Mouse (Mus musculus): ENCODE data around the gene Tbc1d2.
A peak's percentile ranks its signal among the peaks of the same experiment; 100 is the strongest.

Gene Tbc1d2

DNA sequence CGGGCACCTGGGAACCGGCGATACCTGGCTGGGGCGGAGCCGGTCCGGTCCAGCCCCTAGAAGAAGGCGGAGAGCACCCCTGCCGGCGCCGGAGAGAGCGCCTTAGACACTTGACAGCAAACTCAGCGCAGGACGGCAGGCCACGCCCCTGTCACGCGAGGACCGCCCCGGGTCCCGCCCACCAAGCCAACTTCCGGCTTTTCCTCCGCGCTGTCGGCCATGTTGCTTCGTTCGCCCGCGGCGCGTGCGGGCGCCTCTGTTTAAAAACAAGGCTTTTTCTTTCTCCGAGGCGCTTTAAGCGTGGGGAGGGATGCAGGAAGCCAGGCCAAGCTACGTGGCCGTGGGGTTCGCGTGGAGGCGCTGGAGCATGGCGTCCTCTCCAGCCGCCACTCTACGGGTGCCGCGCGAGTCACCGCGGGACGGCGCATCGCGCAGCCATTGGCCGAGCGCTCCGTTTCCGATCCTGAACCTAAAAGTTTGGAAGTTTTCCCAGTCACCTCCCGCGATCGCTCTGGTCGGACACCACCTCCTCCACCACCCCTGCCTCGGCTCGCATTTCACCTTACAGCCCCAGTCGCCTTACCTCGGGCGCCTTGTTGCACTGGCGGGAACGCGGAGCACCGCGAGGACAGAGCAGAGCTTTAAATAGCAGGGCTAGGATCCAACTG, at the start of gene Tbc1d2:
TSS of gene Tbc1d2 (minus strand) at position 124 of the 668 bp plus-strand sequence.
- DNase-seq (ENCODE audit: low read depth, low spot score) = peak; percentile 98

GRCm38 (mm10) chr4:46696467-46696866, 46.5 kb upstream of the Tbc1d2 start:
- no peak for DNase-seq (ENCODE audit: low read depth, low spot score)

- no peak for DNase-seq (ENCODE audit: low read depth, low spot score)
Observed at GRCm38 (mm10) chr4:46690565-46690964, 40.6 kb upstream of the Tbc1d2 start.

DNA sequence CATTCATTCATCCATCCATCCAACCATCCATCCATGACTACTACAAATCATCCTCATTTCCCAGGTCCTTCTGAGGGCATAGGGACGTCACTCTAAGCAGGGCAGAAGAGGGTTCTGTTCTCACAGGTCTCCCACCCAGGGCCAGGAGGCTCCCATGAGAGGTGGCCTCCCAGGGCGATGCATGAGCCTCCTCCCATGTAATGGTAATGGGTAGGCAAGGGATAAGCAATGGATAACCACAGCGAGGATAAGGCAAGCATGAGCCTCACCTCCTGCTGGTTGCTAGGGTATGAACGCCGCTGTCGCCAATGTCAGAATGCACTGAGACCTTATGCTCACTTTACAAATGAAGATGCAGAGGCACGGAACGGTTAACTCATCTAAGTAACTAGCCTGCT, 40.0 kb upstream of the Tbc1d2 start:
- no peak for DNase-seq (ENCODE audit: low read depth, low spot score)

DNA sequence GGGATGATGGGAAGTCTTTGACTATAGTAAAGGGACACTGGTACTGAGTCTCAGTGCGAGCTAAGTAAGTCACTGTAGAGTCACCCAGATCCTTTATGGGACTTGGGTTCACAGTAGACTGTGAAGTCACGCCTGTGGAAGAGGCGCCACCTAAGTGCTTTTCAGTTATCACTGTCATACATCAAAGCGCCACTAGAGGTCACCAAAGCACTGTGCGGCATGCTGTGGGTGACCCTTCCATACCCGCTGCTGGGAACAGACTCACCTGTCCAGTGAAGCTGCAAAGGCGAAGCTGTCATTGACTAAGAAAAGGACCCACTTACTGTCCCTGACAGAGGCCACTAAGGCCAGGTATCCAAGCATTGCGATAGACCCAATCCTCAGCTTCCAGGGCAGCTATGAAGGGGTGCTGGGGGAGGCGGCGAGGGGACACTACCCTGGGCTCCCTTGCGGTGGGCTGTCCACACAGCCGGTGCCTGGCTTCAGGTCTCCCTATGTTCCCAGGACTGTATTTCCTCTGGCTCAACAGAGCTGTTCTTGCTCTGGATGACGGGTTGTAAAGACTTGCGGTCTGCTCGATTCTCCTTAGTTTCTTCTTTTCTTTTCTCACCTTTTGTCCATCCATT, 39.5 kb upstream of the Tbc1d2 start:
- DNase-seq (ENCODE audit: low read depth, low spot score) = peak; percentile 83

DNA sequence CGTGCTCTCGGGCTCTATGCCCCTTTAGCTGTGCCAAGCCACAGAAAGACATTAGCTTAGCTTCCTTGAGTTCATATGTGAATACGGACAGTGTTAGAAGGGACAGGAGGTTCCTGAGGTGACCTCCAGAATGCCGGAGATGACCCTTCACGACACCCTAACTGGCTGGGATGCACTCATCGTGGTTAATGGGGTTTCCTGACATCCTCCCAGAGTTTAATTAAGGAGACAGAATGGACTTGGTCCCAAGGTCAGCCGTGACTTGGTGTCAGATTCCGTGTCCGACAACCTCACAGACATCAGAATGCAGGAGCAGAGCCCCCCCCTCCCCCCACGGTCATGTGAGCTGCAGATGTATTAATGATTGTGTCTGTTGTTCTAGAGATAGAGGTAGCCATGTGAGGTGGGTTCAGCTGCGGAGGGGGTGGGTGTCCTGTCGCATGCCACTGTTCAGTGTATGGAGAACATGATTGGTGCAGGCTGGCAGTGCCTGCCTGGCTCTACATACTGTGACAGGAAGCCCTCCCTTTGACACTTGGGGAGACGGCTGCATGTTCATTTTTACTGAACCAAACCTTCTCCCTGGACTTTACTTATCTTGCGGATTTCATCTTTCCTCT, 38.3 kb upstream of the Tbc1d2 start:
- DNase-seq (ENCODE audit: low read depth, low spot score) = no peak

DNA sequence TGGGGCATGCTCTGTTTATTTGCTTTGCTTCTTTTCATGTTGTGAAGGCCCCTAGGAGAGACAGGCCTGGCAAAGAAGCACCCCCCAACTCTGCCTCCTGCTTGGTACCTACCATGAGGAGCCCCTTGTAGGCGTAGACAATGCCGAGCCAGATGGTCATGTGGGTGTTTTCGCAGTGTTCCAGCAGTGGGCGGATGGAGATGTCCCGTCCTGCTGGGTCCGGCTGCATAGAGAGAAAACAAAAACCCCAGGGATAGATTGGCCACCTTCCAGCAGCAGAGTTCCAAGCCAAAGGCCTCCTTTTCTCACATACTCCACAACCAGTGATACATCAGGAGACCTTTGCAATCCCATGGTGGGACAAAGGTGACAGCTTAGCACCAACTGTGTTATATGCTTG, 34.2 kb upstream of the Tbc1d2 start:
- no peak for DNase-seq (ENCODE audit: low read depth, low spot score)

GRCm38 (mm10) chr4:46676646-46677045, 26.6 kb upstream of the Tbc1d2 start:
- DNase-seq (ENCODE audit: low read depth, low spot score) = no peak

GRCm38 (mm10) chr4:46675992-46676391, 26.0 kb upstream of the Tbc1d2 start:
- no peak for DNase-seq (ENCODE audit: low read depth, low spot score)

DNA sequence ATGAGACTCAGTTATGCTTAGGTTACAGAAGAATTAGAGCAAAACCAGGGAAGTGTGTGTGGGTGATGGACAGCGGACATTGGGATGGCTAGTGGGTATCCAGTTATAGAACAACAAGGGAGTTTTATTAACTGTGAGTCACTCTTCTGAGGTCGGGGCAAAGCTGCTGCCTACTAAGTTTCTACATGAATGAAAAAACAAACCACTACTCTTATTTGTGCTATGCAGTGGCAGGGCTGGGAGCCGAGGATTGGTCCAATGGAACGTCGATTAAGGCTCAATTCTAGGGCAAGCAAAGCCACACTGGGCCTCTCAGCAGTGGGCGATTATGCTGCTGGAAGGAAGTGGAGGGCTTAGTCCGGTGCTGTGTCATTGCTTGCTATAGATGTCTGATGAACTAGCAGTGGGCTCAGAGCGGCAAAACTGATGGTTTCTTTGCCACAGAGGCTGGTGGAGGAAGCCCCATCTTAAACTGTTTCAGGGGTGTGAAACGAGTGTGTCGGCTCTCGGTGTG, 25.3 kb upstream of the Tbc1d2 start:
- no peak for DNase-seq (ENCODE audit: low read depth, low spot score)

GRCm38 (mm10) chr4:46668620-46669019, 18.6 kb upstream of the Tbc1d2 start:
- no peak for DNase-seq (ENCODE audit: low read depth, low spot score)

DNA sequence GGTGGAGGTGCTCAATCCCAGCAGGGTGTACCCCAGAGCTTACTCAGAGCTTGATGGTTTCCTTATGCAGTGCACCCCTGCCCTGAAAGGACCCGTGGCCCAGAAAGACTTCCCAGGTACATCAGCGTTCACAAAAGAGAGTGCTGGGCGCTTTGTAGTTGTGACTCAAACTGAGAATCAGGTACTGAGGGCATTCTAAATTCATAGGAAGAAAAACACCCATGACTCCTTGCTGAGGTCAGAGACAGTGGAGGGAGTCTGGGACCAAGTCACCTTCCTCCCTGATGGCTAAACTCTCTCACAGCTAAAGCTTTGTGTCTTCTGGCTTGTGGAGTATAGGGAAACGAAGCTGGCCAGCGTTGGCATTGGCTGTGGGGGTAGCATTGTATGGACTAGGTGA, 16.4 kb upstream of the Tbc1d2 start:
- no peak for DNase-seq (ENCODE audit: low read depth, low spot score)

- peak; percentile 60 for DNase-seq (ENCODE audit: low read depth, low spot score)
Observed at GRCm38 (mm10) chr4:46665371-46665774, 15.4 kb upstream of the Tbc1d2 start.

DNA sequence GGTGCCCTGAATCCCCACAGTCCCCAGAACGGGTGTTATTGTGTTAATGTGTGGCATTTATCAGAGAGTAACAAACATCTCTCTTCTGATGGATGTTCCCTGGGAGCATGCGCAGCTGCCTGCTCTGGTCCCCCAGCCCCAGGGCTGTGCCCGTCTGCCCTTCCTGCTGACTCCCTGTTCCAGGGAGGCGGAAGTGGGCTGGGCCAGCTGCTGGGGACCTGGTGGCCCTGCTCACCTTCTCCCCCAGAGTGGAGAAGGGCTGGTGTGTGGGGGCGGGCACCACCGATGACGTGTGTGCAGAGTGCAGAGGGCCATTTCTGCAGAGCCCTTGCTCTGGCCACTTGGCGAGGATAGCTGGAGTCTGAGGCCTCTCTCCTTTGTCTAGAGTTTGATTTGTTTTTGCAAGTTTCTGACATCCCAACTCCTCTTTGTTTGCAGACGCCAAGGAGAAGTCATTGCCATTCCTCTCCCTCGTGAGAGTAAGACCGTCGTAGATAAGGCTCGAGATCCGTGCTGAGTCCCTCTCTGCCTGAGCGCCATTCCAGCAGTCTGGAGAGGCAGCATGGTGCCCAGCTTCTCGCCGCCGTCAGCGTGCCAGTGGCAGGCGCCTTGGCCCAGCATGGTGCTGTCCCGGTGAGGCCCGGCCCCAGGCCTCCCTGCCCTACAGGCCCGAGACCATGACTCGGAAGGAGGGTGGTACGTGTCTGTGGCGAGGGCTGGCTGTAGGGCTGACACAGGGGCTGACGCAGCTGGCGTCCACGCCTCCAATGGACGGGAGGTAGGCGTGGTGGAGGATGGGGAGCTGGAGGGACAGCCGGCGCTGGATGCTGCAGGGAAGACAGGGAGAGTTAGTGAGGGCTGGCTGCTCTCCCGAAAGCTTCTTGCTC, 14.4 kb upstream of the Tbc1d2 start:
- peak; percentile 20 for DNase-seq (ENCODE audit: low read depth, low spot score)

- no peak for DNase-seq (ENCODE audit: low read depth, low spot score)
Observed at GRCm38 (mm10) chr4:46661433-46661832, 11.4 kb upstream of the Tbc1d2 start.

DNA sequence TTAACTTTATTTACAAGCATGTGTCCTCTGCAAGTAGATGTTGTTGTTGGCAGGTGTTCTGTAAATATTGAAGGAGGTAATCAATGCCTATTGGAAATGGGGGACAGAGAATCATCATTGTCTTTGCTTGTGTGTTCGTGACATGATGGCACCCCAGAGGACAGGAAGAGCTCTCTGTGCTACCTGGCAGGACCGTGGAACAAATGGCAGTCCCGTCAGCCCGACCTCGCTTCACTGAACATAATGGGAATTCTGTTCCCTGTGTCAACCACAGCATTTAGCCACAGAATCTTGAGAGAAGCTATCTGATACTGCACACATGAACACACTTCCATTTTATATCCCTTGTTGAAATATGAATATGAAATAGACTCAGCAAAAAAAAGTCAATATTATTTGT, 8.9 kb upstream of the Tbc1d2 start:
- DNase-seq (ENCODE audit: low read depth, low spot score) = no peak

DNA sequence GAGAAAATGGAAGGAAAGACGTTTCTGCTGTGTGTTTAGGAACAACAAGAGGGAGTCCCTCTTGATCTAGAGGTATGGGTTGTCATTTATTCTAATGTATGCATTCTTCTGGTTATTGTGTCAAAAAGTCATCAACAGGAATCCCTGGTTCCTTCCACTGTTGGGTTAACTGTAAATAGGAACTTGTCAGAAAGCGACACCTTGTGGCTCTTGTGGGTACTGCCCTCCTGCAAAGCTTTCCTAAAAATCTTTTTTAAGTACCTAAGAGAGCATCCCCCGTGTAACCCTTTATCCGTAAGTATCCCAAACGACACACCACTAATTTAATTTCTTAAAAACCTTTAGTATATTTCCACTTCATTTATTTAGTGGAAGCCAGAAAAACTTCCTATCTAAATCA, 7.1 kb upstream of the Tbc1d2 start:
- peak; percentile 91 for DNase-seq (ENCODE audit: low read depth, low spot score)

DNA sequence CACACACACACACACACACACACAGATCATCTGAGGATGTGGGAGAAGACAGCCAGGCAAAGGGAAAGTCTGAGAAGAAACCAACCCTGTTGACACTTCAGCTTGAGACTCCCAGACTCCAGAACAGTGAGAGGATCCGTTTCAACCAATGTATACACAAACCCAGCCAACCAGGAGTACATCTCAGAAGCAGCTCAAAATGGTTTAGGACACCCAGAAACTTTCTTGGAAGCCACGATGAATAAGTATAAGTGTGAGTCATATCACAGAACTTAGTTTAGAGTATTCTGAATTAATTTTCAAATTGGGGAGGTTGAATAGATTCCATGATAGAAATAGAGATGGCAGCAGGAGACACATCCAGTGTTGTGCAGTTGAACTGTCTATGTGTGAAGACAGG, 5.9 kb upstream of the Tbc1d2 start:
- no peak for DNase-seq (ENCODE audit: low read depth, low spot score)

GRCm38 (mm10) chr4:46655298-46655697, 5.3 kb upstream of the Tbc1d2 start:
- DNase-seq (ENCODE audit: low read depth, low spot score) = no peak

DNA sequence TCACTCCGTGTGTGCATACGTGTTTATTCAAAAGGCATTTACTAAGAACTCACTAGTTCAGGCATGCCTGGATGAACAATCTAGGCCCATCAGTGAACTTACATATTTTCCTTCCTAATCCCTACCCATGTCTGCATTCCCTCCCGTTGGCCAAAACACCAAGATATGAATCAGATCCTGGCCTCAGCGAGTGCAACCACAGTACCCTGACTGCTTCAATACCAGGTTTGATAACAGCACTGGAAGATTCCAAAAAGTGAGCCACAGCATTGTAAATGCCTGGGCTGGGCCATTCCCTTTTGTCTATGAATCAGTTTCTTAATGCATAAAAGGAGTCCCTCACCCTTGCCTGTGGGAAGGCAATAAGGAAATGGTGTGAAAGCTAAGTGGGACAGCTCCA, 848 bp downstream of the Tbc1d2 start:
- DNase-seq (ENCODE audit: low read depth, low spot score) = no peak

- DNase-seq (ENCODE audit: low read depth, low spot score) = no peak
Observed at GRCm38 (mm10) chr4:46643676-46644112, 6.3 kb downstream of the Tbc1d2 start.

Data from CD4-positive, CD25-positive, alpha-beta regulatory T cell, adult 2 months (primary cell).